Mouse (Mus musculus) myocyte (in vitro differentiated cells): Measurements from ENCODE around the gene Cmtm6. TPM values are rescaled to one million over a fixed set of nuclear protein-coding genes. Genes with fewer than 3 reads are reported as not detected.
A peak's percentile ranks its signal among the peaks of the same experiment; 100 is the strongest.

Source experiments
- H3K27me3 ChIP-seq: one replicate; pipeline ENCODE4 v1.6.1; 2011; ENCODE audit not compliant: control insufficient read depth, insufficient read depth, insufficient read length
- H3K36me3 ChIP-seq: one replicate; pipeline ENCODE4 v1.6.1; 2011; ENCODE audit not compliant: control insufficient read depth, insufficient read depth
- H3K4me2 ChIP-seq: one replicate; pipeline ENCODE4 v1.6.1; 2011; ENCODE audit warnings: low read depth, control low read depth
- H3K4me3 ChIP-seq: one replicate; pipeline ENCODE4 v1.5.1; 2011; ENCODE audit warnings: mild to moderate bottlenecking, control low read depth, moderate library complexity
- H3K79me2 ChIP-seq: one replicate; pipeline ENCODE4 v1.6.1; 2011; ENCODE audit not compliant: control insufficient read depth, insufficient read depth
- H3ac ChIP-seq: one replicate; pipeline ENCODE4 v1.6.1; 2011; ENCODE audit not compliant: control insufficient read depth, insufficient read length
- CEBPB ChIP-seq: IDR thresholded peaks from 2 replicates; pipeline ENCODE4 v1.6.1; 2011; ENCODE audit warnings: mild to moderate bottlenecking, moderate library complexity; ENCODE audit not compliant: poor library complexity, insufficient read depth, severe bottlenecking
- E2F4 ChIP-seq: IDR thresholded peaks from one replicate; pipeline ENCODE4 v1.6.1; 2011; ENCODE audit warnings: mild to moderate bottlenecking, control low read depth, moderate library complexity; ENCODE audit not compliant: insufficient read depth
- MAX ChIP-seq: IDR thresholded peaks from one replicate; pipeline ENCODE4 v1.6.1; 2011; ENCODE audit warnings: low read depth, mild to moderate bottlenecking, control low read depth
- MYOD1 ChIP-seq, 3 experiments: IDR thresholded peaks; one replicate each; pipeline ENCODE4 v1.6.1; 2011; ENCODE audit warnings: control low read depth in 2 of 3, low read depth in 2 of 3, mild to moderate bottlenecking in 2 of 3, moderate library complexity in 1 of 3; ENCODE audit not compliant: insufficient read length in 2 of 3, control insufficient read depth in 1 of 3
- MYOG ChIP-seq, 3 experiments: IDR thresholded peaks; one replicate each; pipeline ENCODE4 v1.6.1; 2011; ENCODE audit warnings: control low read depth in 2 of 3, low read depth in 2 of 3, mild to moderate bottlenecking in 2 of 3; ENCODE audit not compliant: insufficient read length in 2 of 3, control insufficient read depth in 1 of 3, insufficient read depth in 1 of 3
- POLR2A ChIP-seq: IDR thresholded peaks from one replicate; pipeline ENCODE4 v1.6.1; 2011; ENCODE audit warnings: low read depth, mild to moderate bottlenecking, control low read depth, moderate library complexity; ENCODE audit not compliant: insufficient read length
- POLR2AphosphoS2 ChIP-seq: IDR thresholded peaks from one replicate; pipeline ENCODE4 v1.6.1; 2011; ENCODE audit warnings: low read depth, control low read depth; ENCODE audit not compliant: insufficient read length
- REST ChIP-seq: IDR thresholded peaks from one replicate; pipeline ENCODE4 v1.6.1; 2011; ENCODE audit warnings: mild to moderate bottlenecking, control low read depth, moderate library complexity; ENCODE audit not compliant: insufficient read depth, insufficient read length
- SRF ChIP-seq: IDR thresholded peaks from one replicate; pipeline ENCODE4 v1.6.1; 2011; ENCODE audit warnings: low read depth; ENCODE audit not compliant: control insufficient read depth, insufficient read length
- TCF12 ChIP-seq: IDR thresholded peaks from one replicate; pipeline ENCODE4 v1.6.1; 2011; ENCODE audit warnings: mild to moderate bottlenecking, control low read depth; ENCODE audit not compliant: poor library complexity, insufficient read depth, severe bottlenecking
- TCF3 ChIP-seq: IDR thresholded peaks from one replicate; pipeline ENCODE4 v1.6.1; 2011; ENCODE audit warnings: low read depth, control low read depth; ENCODE audit not compliant: insufficient read length
- USF1 ChIP-seq: IDR thresholded peaks from one replicate; pipeline ENCODE4 v1.6.1; 2011; ENCODE audit warnings: low read depth, mild to moderate bottlenecking, control low read depth, moderate library complexity
- polyA plus RNA-seq: library from polyadenylated mRNA; unstranded; fragments of >200 nt; fragmentation: generic; extraction: Trizol; gene quantifications from one replicate; pipeline ENCODE4 v1.2.1, GENCODE M21; 2012; ENCODE audit warnings: missing spikeins

Gene Cmtm6
- polyA plus RNA-seq, 1 experiment = 14.3 TPM

DNA sequence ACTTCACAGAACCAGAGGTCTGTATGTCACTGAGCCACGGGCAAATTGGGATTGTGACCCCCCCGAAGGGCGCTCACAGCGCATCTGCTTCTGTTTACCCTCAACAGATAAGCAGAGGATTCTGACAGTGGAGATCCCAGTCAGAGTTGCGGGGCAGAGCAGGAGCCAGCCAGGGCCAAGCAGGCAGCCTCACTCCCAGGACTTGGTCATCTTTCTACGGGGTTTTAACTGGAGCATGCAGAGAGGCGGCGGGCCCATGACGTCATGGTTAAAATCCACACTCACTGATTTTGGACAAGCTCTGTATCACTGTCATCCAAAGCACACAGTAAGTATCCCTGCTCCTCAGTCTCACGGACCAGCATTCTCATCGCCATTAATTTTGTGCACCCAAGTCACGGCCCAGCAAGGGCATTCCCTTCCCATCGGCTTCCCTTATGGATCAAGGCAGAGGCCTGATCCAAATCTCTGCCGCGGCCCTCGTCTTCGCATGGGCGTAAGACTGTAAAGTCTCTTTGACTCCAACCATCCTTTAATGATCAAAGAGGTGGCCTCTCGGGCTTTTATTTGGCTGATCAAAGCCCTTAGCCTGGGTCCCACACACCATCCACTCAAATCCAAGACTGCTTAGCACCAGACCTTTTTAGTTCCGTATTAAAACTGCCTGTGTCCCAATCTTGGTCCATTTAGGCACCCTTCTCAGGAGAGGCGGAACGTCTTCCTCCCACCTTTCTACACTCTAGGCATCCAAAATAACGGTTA lies 49.2 kb downstream of the Cmtm6 start:
- H3K36me3 ChIP-seq = no peaks in the 10 kb centered on the region
- no peaks in the 10 kb centered on the region for H3K79me2 ChIP-seq
- H3K27me3 ChIP-seq = no peaks in the 10 kb centered on the region
- no peak for TF ChIP-seq MYOD1 (IDR thresholded peaks at IDR 0.05; ENCODE audit: control insufficient read depth in 1 of 3, insufficient read length in 2 of 3, low read depth in 2 of 3)
- no peak for TF ChIP-seq USF1
- TF ChIP-seq SRF = no peak
- no peak for TF ChIP-seq MYOG (IDR thresholded peaks at IDR 0.05; ENCODE audit: control insufficient read depth in 1 of 3, insufficient read depth in 1 of 3, insufficient read length in 2 of 3, low read depth in 2 of 3)
- no peak for TF ChIP-seq CEBPB
- TF ChIP-seq TCF3 = no peak
- TF ChIP-seq E2F4 = no peak
- TF ChIP-seq POLR2A = no peak
- no peak for TF ChIP-seq REST
- TF ChIP-seq MAX = no peak
- TF ChIP-seq TCF12 = no peak
- peak overlapping the region; percentile 79 for H3K4me2 ChIP-seq
- H3ac ChIP-seq = no peak overlapping the region
- H3K4me3 ChIP-seq = peak overlapping the region; percentile 35

DNA sequence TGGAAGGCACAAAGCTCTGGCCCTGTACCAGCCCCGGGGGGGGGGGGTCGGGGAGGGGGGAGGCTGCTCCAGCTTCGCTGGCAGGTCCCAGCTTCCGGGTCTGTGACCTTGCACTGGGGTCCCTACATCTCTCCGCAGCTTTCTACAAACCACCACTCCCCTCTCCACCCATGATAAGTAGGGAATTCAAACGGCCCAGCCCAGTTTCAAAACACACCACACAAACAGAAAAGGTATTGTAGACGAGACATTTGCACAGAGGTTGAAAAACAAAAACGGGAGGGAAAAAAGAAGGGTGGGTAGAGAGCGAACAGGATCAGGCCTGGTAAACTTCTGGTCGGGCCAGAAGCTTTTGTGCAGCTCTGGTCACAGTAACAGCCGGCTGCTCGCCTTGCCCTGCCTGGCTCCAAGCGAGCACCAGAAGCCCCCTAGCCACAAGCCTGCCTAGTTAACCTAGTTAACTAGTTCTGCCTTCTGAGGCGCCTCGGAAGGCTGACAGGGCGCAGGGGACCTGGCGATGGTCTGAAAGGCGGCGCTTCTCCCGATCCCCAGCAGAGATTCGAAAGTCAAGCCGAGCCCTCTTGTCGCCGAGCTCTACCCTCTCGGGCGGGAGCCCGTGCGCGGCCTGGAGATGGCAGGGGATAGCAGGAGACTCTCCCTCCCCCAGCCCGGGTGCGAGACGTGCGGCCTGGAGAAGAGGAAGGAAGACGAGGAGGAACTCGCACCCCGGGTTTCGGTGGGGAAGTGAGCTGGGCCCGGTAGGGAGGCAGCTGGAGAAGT lies 50.0 kb downstream of the Cmtm6 start:
- TF ChIP-seq POLR2A (no peak), MAX (no peak), CEBPB (no peak), REST (no peak), TCF12 (no peak), USF1 (no peak), SRF (no peak), MYOG (IDR thresholded peaks at IDR 0.05; ENCODE audit: control insufficient read depth in 1 of 3, insufficient read depth in 1 of 3, insufficient read length in 2 of 3, low read depth in 2 of 3) (no peak), E2F4 (no peak), MYOD1 (IDR thresholded peaks at IDR 0.05; ENCODE audit: control insufficient read depth in 1 of 3, insufficient read length in 2 of 3, low read depth in 2 of 3) (no peak), TCF3 (no peak), POLR2AphosphoS2 (no peak)
- H3K79me2 ChIP-seq = no peaks in the 10 kb centered on the region
- peak overlapping the region; percentile 79 for H3K4me2 ChIP-seq
- H3K4me3 ChIP-seq = peak overlapping the region; percentile 35
- H3K36me3 ChIP-seq = no peaks in the 10 kb centered on the region
- H3ac ChIP-seq = peak overlapping the region; percentile 22
- H3K27me3 ChIP-seq = no peaks in the 10 kb centered on the region

DNA sequence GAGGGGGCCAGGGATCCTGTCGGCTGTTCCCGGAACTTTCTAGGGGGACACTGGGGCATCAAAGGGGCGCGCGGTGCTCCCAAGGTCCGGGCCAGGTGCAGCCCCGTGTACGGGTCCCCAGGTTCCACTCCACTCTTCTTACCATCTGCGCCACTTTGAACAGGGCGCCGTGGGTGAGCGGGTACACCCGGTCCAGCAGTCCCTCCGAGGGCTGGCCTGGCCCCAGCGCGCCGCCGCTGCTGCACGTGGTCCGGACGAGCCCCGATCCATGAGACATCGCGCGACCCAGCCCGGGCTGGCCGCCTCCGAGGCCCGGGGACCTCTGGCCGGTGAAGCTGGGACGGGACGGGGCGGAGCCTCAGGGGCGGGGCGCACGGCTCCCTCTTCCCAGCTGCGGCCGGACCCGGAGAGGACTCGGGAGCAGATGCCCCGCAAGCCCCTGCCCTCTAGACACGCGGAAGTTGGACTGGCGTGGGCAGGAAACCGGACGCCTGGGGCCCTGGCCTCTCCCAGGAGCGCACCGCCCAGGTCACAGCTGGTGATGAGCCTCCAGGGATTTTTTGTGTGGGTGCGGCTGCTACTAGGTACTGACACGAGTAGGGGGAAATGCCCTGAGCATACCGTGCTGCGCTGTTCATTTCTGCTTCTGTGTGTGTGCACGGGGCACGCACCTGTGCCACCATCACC lies 50.8 kb downstream of the Cmtm6 start, which contains the start of gene Cmtm7:
Gene Cmtm7 (minus strand): TSS at position 331 of the 687 bp plus-strand sequence.
- Histone ChIP-seq H3K27me3 (no peaks in the 10 kb centered on the region), H3K4me2 (peak within 1 kb of the TSS; percentile 79), H3K4me3 (peak within 1 kb of the TSS; percentile 35), H3K79me2 (no peaks in the 10 kb centered on the region), H3ac (peak within 1 kb of the TSS; percentile 22), H3K36me3 (no peaks in the 10 kb centered on the region)
- TF ChIP-seq POLR2AphosphoS2 = peak; percentile 56
- TF ChIP-seq SRF = no peak
- TF ChIP-seq REST = no peak
- TF ChIP-seq CEBPB = no peak
- peak in 1 of 3 experiments; percentile 49 for TF ChIP-seq MYOG (IDR thresholded peaks at IDR 0.05; ENCODE audit: control insufficient read depth in 1 of 3, insufficient read depth in 1 of 3, insufficient read length in 2 of 3, low read depth in 2 of 3)
- no peak for TF ChIP-seq USF1
- TF ChIP-seq MYOD1 (IDR thresholded peaks at IDR 0.05; ENCODE audit: control insufficient read depth in 1 of 3, insufficient read length in 2 of 3, low read depth in 2 of 3) = no peak
- no peak for TF ChIP-seq TCF3
- TF ChIP-seq E2F4 = no peak
- no peak for TF ChIP-seq TCF12
- no peak for TF ChIP-seq MAX
- TF ChIP-seq POLR2A = peak; percentile 79
